Mouse (Mus musculus) ES-Bruce4 (cell line): Measurements from ENCODE around the gene Hnrnpm. TPM values are rescaled to one million over a fixed set of nuclear protein-coding genes. Genes with fewer than 3 reads are reported as not detected.
"Not testable (repeated sequence)": the region's sequence is repeated elsewhere in the genome, so short reads cannot be mapped to it uniquely, and the experiment has no call there.

ENCODE experiments used
- H3K27ac ChIP-seq: 2 replicates; pipeline ENCODE4 v1.5.1; 2012; ENCODE audit warnings: low read length, inconsistent platforms; ENCODE audit not compliant: insufficient read depth
- H3K27me3 ChIP-seq: 2 replicates; pipeline ENCODE4 v1.6.1; 2012; ENCODE audit warnings: mild to moderate bottlenecking, low read length, inconsistent platforms; ENCODE audit not compliant: control insufficient read depth, poor library complexity, insufficient read depth, severe bottlenecking
- H3K36me3 ChIP-seq: 2 replicates; pipeline ENCODE4 v1.6.1; 2012; ENCODE audit warnings: inconsistent platforms, mild to moderate bottlenecking, low read length, moderate library complexity; ENCODE audit not compliant: control insufficient read depth, poor library complexity, insufficient read depth, severe bottlenecking
- H3K4me1 ChIP-seq: one replicate; pipeline ENCODE4 v1.8.1; 2011; ENCODE audit warnings: low read length; ENCODE audit not compliant: control insufficient read depth, insufficient read depth
- H3K4me3 ChIP-seq: 2 replicates; pipeline ENCODE4 v1.5.1; 2011; ENCODE audit warnings: low read depth, mild to moderate bottlenecking, low read length
- H3K9ac ChIP-seq: 2 replicates; pipeline ENCODE4 v1.6.1; 2012; ENCODE audit warnings: low read depth, mild to moderate bottlenecking, inconsistent platforms; ENCODE audit not compliant: poor library complexity, severe bottlenecking
- H3K9me3 ChIP-seq: replicated peaks from 2 replicates; pipeline ENCODE4 v1.6.1; 2012; ENCODE audit warnings: mild to moderate bottlenecking, low read length, inconsistent platforms; ENCODE audit not compliant: control insufficient read depth, poor library complexity, insufficient read depth, severe bottlenecking
- CTCF ChIP-seq: IDR thresholded peaks from one replicate; pipeline ENCODE4 v1.8.1; 2011; ENCODE audit warnings: low read depth, low read length
- EP300 ChIP-seq: IDR thresholded peaks from 2 replicates; pipeline ENCODE4 v1.6.1; 2011; ENCODE audit warnings: low read depth, low read length; ENCODE audit not compliant: insufficient read depth
- POLR2A ChIP-seq: IDR thresholded peaks from one replicate; pipeline ENCODE4 v1.8.1; 2011; ENCODE audit warnings: low read length; ENCODE audit not compliant: insufficient read depth
- polyA plus RNA-seq: library from polyadenylated mRNA; stranded (reverse); fragments of >200 nt; gene quantifications from 2 replicates; pipeline ENCODE4 v1.2.4, GENCODE M21; 2011; ENCODE audit warnings: low read depth; ENCODE audit not compliant: missing spikeins, insufficient read depth, insufficient read length

Hnrnpm gene
- polyA plus RNA-seq, 1 experiment = 607 TPM

GRCm38 (mm10) chr17:33628621-33629486 lies 57.8 kb downstream of the Hnrnpm start, which contains the start of gene Zfp414:
TSS of gene Zfp414 (plus strand) at chr17:33629090.
- Histone ChIP-seq H3K9ac (peak within 1 kb of the TSS; percentile 73), H3K4me3 (peak within 1 kb of the TSS; percentile 95), H3K27me3 (no peaks in the 10 kb centered on the region), H3K9me3 (peaks cover 3% of the 10 kb centered on the region; the same call in 1 of the 2 replicates), H3K27ac (peak within 1 kb of the TSS; percentile 65), H3K4me1 (no peaks in the 10 kb centered on the region), H3K36me3 (peaks cover 10% of the 10 kb centered on the region)
- TF ChIP-seq CTCF (no peak), EP300 (no peak), POLR2A (no peak)

DNA sequence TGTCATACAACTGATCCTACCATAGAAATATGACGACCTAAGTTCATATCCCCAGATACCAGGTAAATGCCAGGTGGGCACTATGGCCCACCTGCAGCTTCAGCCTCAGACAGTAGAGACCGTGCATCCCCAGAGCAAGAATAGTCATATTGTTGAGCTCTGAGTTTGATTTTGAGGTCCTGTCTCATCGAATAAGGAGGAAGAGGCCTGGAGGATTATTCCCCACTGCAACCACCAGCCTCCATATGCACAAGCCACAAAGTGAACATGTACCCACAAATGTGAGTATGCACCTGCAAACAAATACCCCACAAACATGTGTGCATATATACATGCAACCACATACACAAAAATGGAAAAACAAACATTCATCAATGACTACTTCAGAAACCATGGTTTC lies 59.4 kb downstream of the Hnrnpm start:
- no peak overlapping the region for H3K27ac ChIP-seq
- TF ChIP-seq CTCF (no peak), EP300 (no peak), POLR2A (no peak)
- no peaks in the 10 kb centered on the region for H3K4me1 ChIP-seq
- no peak overlapping the region for H3K4me3 ChIP-seq
- H3K36me3 ChIP-seq = peaks cover 10% of the 10 kb centered on the region
- H3K9me3 ChIP-seq = peaks cover 3% of the 10 kb centered on the region; the same call in 1 of the 2 replicates
- H3K9ac ChIP-seq = no peak overlapping the region
- H3K27me3 ChIP-seq = no peaks in the 10 kb centered on the region

- not testable (repeated sequence) for H3K9ac ChIP-seq, H3K27me3 ChIP-seq, H3K4me3 ChIP-seq, H3K4me1 ChIP-seq, H3K27ac ChIP-seq, H3K9me3 ChIP-seq, H3K36me3 ChIP-seq
Observed at GRCm38 (mm10) chr17:33613726-33614125, 72.9 kb downstream of the Hnrnpm start.

GRCm38 (mm10) chr17:33610548-33610947 lies 76.1 kb downstream of the Hnrnpm start:
- no peaks in the 10 kb centered on the region for H3K27me3 ChIP-seq
- H3K9me3 ChIP-seq = no peaks in the 10 kb centered on the region
- H3K27ac ChIP-seq = no peak overlapping the region
- H3K36me3 ChIP-seq = no peaks in the 10 kb centered on the region
- no peaks in the 10 kb centered on the region for H3K4me1 ChIP-seq
- no peak for TF ChIP-seq POLR2A
- no peak for TF ChIP-seq EP300
- no peak for TF ChIP-seq CTCF
- no peak overlapping the region for H3K9ac ChIP-seq
- H3K4me3 ChIP-seq = no peak overlapping the region

GRCm38 (mm10) chr17:33607273-33607672 lies 79.4 kb downstream of the Hnrnpm start:
- H3K4me3 ChIP-seq = no peak overlapping the region
- H3K36me3 ChIP-seq = no peaks in the 10 kb centered on the region
- H3K27me3 ChIP-seq = no peaks in the 10 kb centered on the region
- H3K9me3 ChIP-seq = no peaks in the 10 kb centered on the region
- no peak overlapping the region for H3K27ac ChIP-seq
- H3K9ac ChIP-seq = no peak overlapping the region
- peaks cover 1% of the 10 kb centered on the region for H3K4me1 ChIP-seq
- TF ChIP-seq POLR2A = no peak

GRCm38 (mm10) chr17:33601947-33602346 lies 84.7 kb downstream of the Hnrnpm start:
- Histone ChIP-seq H3K36me3 (no peaks in the 10 kb centered on the region), H3K4me3 (peak overlapping the region; percentile 51), H3K9me3 (no peaks in the 10 kb centered on the region; the same call in 1 of the 2 replicates), H3K27ac (no peak overlapping the region), H3K27me3 (no peaks in the 10 kb centered on the region), H3K9ac (0 out of 2 replicates have a peak overlapping the region, but pooled peaks have one; percentile 13), H3K4me1 (peaks cover 4% of the 10 kb centered on the region)
- TF ChIP-seq EP300 (no peak), CTCF (no peak), POLR2A (no peak)
